Mouse (Mus musculus) forebrain, embryonic 10.5 days (tissue): ENCODE data around the gene 2410004P03Rik. TPM values are rescaled to one million over a fixed set of nuclear protein-coding genes. Genes with fewer than 3 reads are reported as not detected.

ENCODE experiments used
- DNase-seq: peaks from one replicate; pipeline ENCODE4 v3.0.0-alpha.2; 2017; ENCODE audit warnings: low spot score; ENCODE audit errors: extremely low spot score
- H3K27ac ChIP-seq: fragments of 300-500 bp; sonication (generic); 2 replicates; pipeline ENCODE4 v1.5.1; 2016; ENCODE audit warnings: mild to moderate bottlenecking
- H3K27me3 ChIP-seq: fragments of 300-500 bp; sonication (generic); 2 replicates; pipeline ENCODE4 v1.6.1; 2016; ENCODE audit warnings: mild to moderate bottlenecking; ENCODE audit not compliant: poor library complexity, severe bottlenecking
- H3K36me3 ChIP-seq: fragments of 300-500 bp; sonication (generic); replicated peaks from 2 replicates; pipeline ENCODE4 v1.6.1; 2016; ENCODE audit warnings: mild to moderate bottlenecking, moderate library complexity
- H3K4me1 ChIP-seq: fragments of 300-500 bp; sonication (generic); 2 replicates; pipeline ENCODE4 v1.6.1; 2016
- H3K4me3 ChIP-seq: fragments of 300-500 bp; sonication (generic); 2 replicates; pipeline ENCODE4 v1.5.1; 2016; ENCODE audit warnings: mild to moderate bottlenecking, moderate library complexity
- H3K9me3 ChIP-seq: fragments of 300-500 bp; sonication (generic); 2 replicates; pipeline ENCODE4 v1.6.1; 2016; ENCODE audit warnings: mild to moderate bottlenecking, moderate library complexity
- WGBS: fragments of 180-500 bp; shearing (Covaris S2); methylation state at CpG from one replicate; pipeline ENCODE4 v1.1.7; 2016; 5-methylcytosine and 5-hydroxymethylcytosine counted together
- polyA plus RNA-seq: library from polyadenylated mRNA; unstranded; fragments of >200 nt; fragmentation: Nextera tagmentation; extraction: Ambion mirVana; gene quantifications from 2 replicates; pipeline ENCODE4 v1.2.1, GENCODE M21; 2016

2410004P03Rik gene
- polyA plus RNA-seq, 1 experiment from 2014 or later = 1.1 TPM

DNA sequence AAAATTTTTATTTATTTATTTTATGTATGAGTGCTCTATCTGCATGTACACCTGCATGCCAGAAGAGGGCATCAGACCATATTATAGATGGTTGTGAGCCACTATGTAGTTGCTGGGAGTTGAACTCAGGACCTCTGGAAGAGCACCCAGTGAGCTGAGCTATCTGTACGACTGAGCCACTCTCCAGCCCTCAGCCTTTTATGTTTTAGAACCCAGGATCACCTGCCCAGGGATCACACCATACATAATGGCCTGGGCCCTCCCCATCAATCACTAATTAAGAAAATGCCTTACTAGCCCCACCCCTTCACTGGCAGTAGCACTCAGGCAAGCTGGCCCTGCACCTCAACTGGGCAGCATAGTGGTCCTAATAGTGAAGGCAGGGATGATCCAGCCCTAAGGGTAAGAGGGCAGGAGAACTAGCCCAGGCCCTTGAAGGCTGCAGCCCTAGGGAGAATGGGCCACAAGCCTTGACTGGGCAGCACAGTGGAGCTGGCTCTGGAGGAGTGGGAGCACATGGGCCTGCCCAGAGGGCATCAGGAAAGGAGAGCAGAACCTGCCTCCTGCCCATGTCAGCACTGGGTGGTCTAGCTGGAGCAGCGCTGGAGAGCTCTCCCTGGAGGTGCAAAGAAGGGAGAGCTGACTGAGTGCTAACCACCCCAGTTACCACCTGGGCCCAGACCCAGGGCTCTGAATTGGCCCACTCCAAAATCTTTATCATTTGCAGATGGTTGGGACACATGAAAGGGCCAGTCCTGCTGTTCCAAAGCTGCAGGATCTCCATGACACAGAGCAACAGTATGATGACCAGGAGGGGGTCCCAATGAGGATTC is 756 bp upstream of the 2410004P03Rik start:
- WGBS = 69% methylated on average over 2 of the region's 2 CpGs
- Histone ChIP-seq H3K4me1 (peaks cover 10% of the 10 kb centered on the region), H3K4me3 (no peak overlapping the region), H3K27ac (no peak overlapping the region), H3K27me3 (peaks cover 11% of the 10 kb centered on the region), H3K9me3 (peaks cover 18% of the 10 kb centered on the region), H3K36me3 (no peaks in the 10 kb centered on the region)
- DNase-seq = no peak

DNA sequence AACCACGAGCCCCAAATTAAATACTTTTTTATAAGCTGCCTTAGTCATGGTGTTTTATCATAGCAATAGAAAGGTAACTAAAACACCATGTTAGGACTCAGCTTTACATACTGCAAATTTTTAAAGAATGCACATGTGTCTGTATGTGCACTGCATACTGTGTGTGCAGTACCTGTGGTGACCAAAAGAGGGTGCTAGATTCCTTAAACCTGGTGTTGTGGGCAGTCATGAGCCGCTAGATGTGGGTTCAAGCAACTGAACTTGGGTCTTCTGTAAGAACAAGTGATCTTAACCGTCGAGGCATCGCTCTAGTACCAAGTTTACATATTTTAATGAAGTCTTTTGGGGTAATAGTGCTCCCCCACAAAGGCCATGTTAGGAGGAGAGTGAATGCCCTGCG is 2.1 kb downstream of the 2410004P03Rik start:
- Histone ChIP-seq H3K27ac (no peak overlapping the region), H3K27me3 (peaks cover 11% of the 10 kb centered on the region), H3K4me1 (peaks cover 10% of the 10 kb centered on the region), H3K9me3 (peaks cover 10% of the 10 kb centered on the region; the same call in 1 of the 2 replicates), H3K4me3 (no peak overlapping the region), H3K36me3 (no peaks in the 10 kb centered on the region)
- no peak for DNase-seq
- WGBS = 96% methylated on average over 6 of the region's 6 CpGs

DNA sequence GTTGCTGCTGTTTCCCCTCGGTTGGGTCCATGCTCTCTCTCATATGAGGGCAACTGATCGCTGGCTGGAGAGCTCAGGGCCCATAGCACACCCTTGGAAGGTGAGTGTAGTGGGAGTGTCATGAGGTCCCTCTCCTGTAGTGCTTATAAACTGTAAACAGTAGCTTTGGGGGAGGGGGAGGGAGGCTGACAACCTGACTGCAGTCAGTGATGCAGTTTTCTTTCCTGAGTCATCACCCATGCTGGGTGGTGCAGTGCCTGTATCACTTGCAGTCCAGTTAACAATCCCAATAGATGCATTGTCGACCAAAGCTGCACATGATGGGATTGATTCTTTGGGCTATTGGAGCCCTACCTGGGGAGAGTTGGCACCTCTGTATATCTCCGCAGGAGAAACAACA is 10.3 kb downstream of the 2410004P03Rik start:
- peaks cover 51% of the 10 kb centered on the region for H3K27me3 ChIP-seq
- WGBS = 44% methylated on average over 4 of the region's 4 CpGs
- no peaks in the 10 kb centered on the region for H3K36me3 ChIP-seq
- DNase-seq = no peak
- H3K4me3 ChIP-seq = no peak overlapping the region
- peaks cover 32% of the 10 kb centered on the region for H3K4me1 ChIP-seq
- H3K9me3 ChIP-seq = no peaks in the 10 kb centered on the region
- H3K27ac ChIP-seq = no peak overlapping the region

DNA sequence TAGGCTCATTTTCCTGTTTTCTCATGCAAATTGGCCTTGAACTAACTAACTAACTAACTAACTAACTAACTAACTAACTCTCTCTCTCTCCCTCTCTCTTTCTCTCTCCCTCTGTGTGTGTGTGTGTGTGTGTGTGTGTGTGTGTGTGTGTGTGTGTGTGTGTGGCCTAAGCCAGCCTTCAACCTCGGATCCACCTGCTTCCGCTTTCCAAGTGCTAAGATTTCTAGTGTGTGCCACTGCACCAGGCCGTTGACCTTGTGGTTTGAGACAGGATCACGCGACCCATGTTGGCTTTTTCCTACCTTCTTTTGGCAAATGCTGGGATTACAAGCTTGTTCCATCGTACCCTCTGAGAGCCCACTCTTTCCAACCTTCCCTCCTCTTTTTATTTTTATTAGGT is 10.9 kb downstream of the 2410004P03Rik start:
- DNase-seq = no peak
- WGBS = 58% methylated on average over 6 of the region's 6 CpGs
- Histone ChIP-seq H3K4me3 (peak overlapping the region; percentile 62; the same call in 1 of the 2 replicates), H3K36me3 (no peaks in the 10 kb centered on the region), H3K27ac (no peak overlapping the region), H3K27me3 (peaks cover 51% of the 10 kb centered on the region), H3K4me1 (peaks cover 32% of the 10 kb centered on the region), H3K9me3 (no peaks in the 10 kb centered on the region)

DNA sequence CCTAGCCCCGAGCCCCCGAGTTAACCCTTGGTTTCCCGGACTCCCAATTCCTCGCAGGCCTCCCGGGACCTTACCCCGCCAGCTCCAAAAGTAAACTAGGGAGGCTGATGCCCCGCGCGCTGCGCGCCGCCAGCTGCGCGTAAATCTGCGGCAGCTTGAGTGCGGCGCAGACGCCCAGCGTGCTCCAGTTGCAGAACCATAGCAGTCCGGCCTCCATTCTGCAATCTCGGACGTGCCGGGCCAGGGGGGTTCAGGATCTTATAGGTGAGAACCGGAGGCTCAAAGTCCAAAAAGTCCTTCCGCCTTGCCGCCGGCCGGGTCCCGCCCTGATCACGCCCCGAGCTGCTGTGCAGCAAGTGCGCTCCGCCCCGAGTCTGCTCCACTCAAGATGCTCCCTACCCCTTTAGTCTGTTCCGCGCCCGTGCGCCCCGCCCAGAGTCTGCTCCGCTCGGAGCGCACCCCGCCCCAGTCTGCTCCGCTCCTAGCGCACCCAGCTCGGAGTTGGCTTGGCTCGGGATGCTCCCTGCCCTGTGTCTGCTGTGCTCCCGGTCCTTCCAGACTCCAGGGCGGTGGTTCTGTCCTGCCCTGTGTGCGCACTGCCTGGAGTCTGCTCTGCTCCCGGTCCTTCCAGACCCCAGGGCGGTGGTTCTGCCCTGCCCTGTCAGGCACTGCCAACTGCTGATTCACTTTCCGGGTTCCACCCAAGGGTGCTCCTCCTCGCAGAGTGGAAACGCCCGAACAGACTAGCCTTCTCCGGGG is 11.6 kb downstream of the 2410004P03Rik start, which contains the start of gene Pqlc3:
Gene Pqlc3 (minus strand): TSS at position 670 of the 759 bp plus-strand sequence.
- H3K27ac ChIP-seq = peak within 1 kb of the TSS; percentile 77
- 1% methylated on average over 57 of the region's 57 CpGs for WGBS

DNA sequence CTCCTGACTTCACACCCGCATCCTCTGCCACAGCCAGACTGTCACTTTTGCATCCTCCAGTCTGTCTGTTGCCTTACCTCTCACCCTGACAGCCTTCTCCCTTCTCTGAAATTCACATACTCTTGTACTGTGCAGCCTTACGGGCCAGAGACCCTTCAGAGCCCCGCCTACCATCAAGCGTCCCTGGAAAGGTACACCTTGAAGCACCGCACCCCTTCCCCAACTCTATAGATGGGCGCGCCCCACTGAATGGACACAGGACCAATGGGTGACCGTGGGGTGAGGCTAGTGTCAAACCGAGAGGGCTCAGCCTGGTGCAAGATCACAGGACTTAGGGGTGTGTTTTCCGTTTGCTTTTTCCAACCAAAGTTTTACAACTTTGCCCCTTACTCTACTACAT is 12.4 kb downstream of the 2410004P03Rik start:
- H3K4me1 ChIP-seq = peaks cover 32% of the 10 kb centered on the region
- H3K27me3 ChIP-seq = peaks cover 51% of the 10 kb centered on the region
- peak overlapping the region; percentile 62 for H3K4me3 ChIP-seq
- H3K9me3 ChIP-seq = no peaks in the 10 kb centered on the region
- peaks cover 3% of the 10 kb centered on the region; the same call in 1 of the 2 replicates for H3K36me3 ChIP-seq
- H3K27ac ChIP-seq = no peak overlapping the region
- 6% methylated on average over 10 of the region's 10 CpGs for WGBS
- no peak for DNase-seq

More for the DNA sequence above, 11.6 kb downstream of the 2410004P03Rik start, which contains the start of gene Pqlc3:
- peak within 1 kb of the TSS; percentile 62 for H3K4me3 ChIP-seq
- DNase-seq = peak; percentile 72
- peaks cover 51% of the 10 kb centered on the region for H3K27me3 ChIP-seq
- no peaks in the 10 kb centered on the region for H3K9me3 ChIP-seq
- H3K4me1 ChIP-seq = peaks cover 32% of the 10 kb centered on the region
- H3K36me3 ChIP-seq = peaks cover 3% of the 10 kb centered on the region; the same call in 1 of the 2 replicates

DNA sequence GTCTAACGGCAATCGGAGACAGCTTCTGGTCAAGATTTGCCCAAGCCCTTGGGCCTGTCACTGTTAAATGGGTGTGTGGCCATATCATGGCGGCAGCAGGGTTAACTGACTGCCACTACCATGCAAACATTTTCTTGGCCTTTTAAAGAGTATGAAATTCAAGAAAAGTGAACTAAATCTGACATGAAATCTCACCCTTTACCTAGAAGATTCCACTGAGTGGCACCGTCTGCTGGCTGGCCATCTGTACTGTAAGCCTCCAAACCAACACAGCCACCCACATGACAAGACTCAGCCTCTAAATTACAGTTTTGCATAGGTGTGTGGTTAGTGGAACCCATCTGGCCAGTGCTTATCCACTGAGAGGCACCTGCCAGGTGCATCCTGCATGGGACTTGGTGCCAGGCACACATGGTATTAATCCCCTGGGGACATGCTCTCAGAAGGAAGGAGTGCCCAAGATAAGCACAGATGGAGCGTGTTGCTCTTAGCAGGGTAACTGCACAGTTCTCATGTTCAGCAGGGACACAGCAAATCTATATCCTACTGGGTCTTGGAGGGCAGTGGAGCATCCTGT is 14.6 kb downstream of the 2410004P03Rik start:
- DNase-seq = no peak
- peaks cover 49% of the 10 kb centered on the region for H3K27me3 ChIP-seq
- no peak overlapping the region for H3K27ac ChIP-seq
- H3K4me1 ChIP-seq = peaks cover 32% of the 10 kb centered on the region
- no peaks in the 10 kb centered on the region for H3K9me3 ChIP-seq
- H3K4me3 ChIP-seq = no peak overlapping the region
- peaks cover 3% of the 10 kb centered on the region; the same call in 1 of the 2 replicates for H3K36me3 ChIP-seq
- WGBS = 92% methylated on average over 5 of the region's 5 CpGs

DNA sequence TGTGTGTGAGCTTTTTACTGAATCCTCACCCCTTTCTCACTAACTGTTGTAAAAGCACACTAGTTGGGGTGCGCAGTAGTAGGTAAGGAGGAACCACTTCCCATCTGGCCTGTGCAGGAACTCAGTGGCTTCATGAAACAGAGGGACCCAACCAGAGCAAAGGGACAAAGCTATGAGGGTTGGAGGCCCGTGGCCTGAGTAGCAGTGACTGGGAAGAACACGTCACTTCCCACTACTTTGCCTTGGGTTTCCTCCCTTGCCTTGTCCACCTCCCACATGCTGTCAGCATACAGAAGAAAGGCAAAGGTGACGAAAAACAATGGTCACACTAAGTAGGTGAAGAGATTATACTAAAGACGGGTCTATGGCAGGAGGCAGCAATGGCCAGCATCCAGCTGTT is 15.2 kb downstream of the 2410004P03Rik start:
- WGBS = 77% methylated on average over 5 of the region's 5 CpGs
- Histone ChIP-seq H3K4me1 (peaks cover 30% of the 10 kb centered on the region), H3K27me3 (peaks cover 42% of the 10 kb centered on the region), H3K4me3 (no peak overlapping the region), H3K27ac (no peak overlapping the region), H3K36me3 (peaks cover 3% of the 10 kb centered on the region; the same call in 1 of the 2 replicates), H3K9me3 (no peaks in the 10 kb centered on the region)
- no peak for DNase-seq

DNA sequence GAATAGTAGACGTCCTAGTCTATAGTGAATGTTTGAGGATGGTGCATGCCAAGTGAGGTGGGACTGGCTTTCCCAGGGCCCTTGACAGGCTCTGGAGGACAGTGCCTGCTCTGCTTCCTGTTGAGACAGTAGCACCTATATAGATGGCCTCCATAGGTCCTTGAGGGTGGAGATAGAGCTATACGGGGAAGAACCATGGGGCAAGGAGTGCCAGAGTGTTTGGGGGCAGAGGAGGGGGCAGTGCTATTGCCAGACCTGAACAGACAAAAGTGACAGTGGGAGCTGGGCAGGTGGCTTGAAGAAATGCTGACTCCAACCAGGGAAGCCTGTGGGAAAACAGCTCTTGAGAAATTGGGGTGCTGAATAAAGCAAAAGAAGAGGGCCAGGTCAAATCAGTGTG is 17.2 kb downstream of the 2410004P03Rik start:
- peaks cover 22% of the 10 kb centered on the region for H3K27me3 ChIP-seq
- peaks cover 13% of the 10 kb centered on the region for H3K4me1 ChIP-seq
- WGBS = 84% methylated on average over 2 of the region's 2 CpGs
- no peak for DNase-seq
- H3K9me3 ChIP-seq = no peaks in the 10 kb centered on the region
- no peak overlapping the region for H3K27ac ChIP-seq
- no peak overlapping the region for H3K4me3 ChIP-seq
- peaks cover 7% of the 10 kb centered on the region; the same call in 1 of the 2 replicates for H3K36me3 ChIP-seq

DNA sequence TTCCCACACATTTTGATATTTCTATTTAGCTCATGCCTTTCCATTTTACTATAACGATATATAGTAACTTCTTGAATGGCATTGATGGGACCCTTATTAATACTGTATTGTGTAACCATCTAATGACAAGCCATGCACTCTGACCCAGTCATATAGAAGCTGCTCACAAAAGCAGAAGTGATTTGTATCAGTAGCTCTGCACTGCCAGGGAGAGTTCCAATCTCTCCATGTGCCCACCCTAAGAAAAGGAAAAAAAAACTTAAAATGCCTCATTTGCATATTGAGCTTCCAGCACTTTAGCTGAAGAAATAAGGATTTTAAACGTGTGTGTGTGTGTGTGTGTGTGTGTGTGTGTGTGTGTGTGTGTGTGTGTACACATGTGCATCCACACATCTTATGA is 19.2 kb downstream of the 2410004P03Rik start:
- Histone ChIP-seq H3K4me3 (no peak overlapping the region), H3K27ac (no peak overlapping the region), H3K9me3 (no peaks in the 10 kb centered on the region), H3K36me3 (peaks cover 11% of the 10 kb centered on the region; the same call in 1 of the 2 replicates), H3K4me1 (no peaks in the 10 kb centered on the region), H3K27me3 (peaks cover 3% of the 10 kb centered on the region)
- 87% methylated on average over 2 of the region's 2 CpGs for WGBS
- no peak for DNase-seq

DNA sequence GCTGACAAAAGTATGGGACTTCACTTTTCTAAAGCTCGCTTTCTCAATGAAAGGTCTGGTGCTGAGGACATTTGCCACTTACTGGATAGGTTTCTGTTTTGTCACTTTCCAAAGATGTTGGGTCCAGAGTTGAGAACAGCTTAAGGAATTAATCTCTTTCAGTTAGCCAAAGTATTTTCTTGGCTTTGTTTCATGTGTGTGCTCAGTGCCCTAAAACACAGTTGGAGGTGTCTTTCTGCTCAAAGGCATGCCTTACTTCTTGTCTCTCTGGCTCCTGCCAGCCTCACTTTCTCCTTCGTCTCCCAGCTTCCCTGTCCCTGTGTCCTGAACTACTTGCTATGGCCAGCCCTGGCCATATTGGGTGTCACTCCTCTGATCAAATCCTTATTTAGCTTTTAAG is 20.2 kb downstream of the 2410004P03Rik start:
- Histone ChIP-seq H3K4me1 (no peaks in the 10 kb centered on the region), H3K4me3 (no peak overlapping the region), H3K36me3 (peaks cover 18% of the 10 kb centered on the region; the same call in 1 of the 2 replicates), H3K9me3 (no peaks in the 10 kb centered on the region), H3K27me3 (no peaks in the 10 kb centered on the region), H3K27ac (no peak overlapping the region)
- DNase-seq = no peak
- WGBS = 85% methylated on average over 2 of the region's 2 CpGs

DNA sequence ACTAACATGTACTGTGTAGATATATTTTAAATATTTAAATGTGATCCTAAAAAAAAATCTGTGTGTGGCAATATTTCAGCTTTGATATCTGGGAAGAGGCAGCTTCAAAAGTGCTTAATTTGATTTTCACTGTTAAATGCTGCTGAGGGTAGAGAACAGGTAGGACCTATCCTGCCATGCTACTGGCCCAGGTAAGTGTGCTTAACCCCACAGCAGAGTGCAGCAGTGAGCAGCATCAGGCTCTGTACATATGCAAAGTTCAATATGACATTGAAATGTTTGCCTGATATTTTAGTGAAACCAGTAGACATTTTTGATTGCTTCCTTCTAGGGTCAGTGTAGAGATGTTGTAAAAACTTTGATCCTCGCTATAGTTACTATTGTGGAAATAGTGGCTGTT is 25.7 kb downstream of the 2410004P03Rik start:
- no peak overlapping the region for H3K27ac ChIP-seq
- DNase-seq = no peak
- H3K9me3 ChIP-seq = no peaks in the 10 kb centered on the region
- H3K4me1 ChIP-seq = no peaks in the 10 kb centered on the region
- no peaks in the 10 kb centered on the region for H3K27me3 ChIP-seq
- peaks cover 59% of the 10 kb centered on the region for H3K36me3 ChIP-seq
- WGBS = 96% methylated on average over 1 of the region's 1 CpGs
- no peak overlapping the region for H3K4me3 ChIP-seq
